ENCODE assay signal across 23 mouse cellular contexts in genomic region chr9:56791696-56792261, GRCm38 (mm10). TPM values are rescaled to one million over a fixed set of nuclear protein-coding genes. Genes with fewer than 3 reads are reported as not detected.
DNase-seq lines count a peak whose midpoint lies in the region; ATAC-seq and TF ChIP-seq lines count a peak whose summit lies in the region.
"Had no signal": no experiment of that assay in that cellular context is flagged by ENCODE, and none has a peak within 500 bp of the region (broad histone marks: within the 10 kb centered on the region; RNA-seq: fewer than 3 reads in every experiment).

No protein-coding gene starts in this region.

- ATAC-seq in hindbrain, postnatal 0 days: no peak
- ATAC-seq in hindbrain, embryonic 16.5 days: no peak
- peak; percentile 45; the same call in 1 of the 2 replicates for ATAC-seq in lung, embryonic 16.5 days (ENCODE audit: low read depth)
- ATAC-seq: forebrain, embryonic 16.5 days; midbrain, embryonic 15.5 days had no signal

- peaks cover 20% of the 10 kb centered on the region; the same call in 1 of the 2 replicates for H3K27me3 ChIP-seq in hindbrain, postnatal 0 days (ENCODE audit: insufficient read depth, low read length)
- no peaks in the 10 kb centered on the region; the same call in 1 of the 2 replicates for H3K27me3 ChIP-seq in hindbrain, embryonic 16.5 days (replicated peaks; ENCODE audit: control insufficient read depth, insufficient read depth, low read length)
- peaks cover 33% of the 10 kb centered on the region for H3K27me3 ChIP-seq in lung, embryonic 16.5 days (ENCODE audit: control insufficient read depth, insufficient read depth, low read depth, low read length)

- H3K9ac ChIP-seq in hindbrain, postnatal 0 days (replicated peaks; ENCODE audit: low read length): no peak overlapping the region
- no peak overlapping the region for H3K9ac ChIP-seq in hindbrain, embryonic 16.5 days (ENCODE audit: low read depth, low read length)
- H3K9ac ChIP-seq in lung, embryonic 16.5 days (ENCODE audit: low read length): no peak overlapping the region
- H3K9ac ChIP-seq: limb, embryonic 15.5 days; liver, embryonic 14.5 days; midbrain, embryonic 15.5 days had no signal

- no peak overlapping the region for H3K4me3 ChIP-seq in hindbrain, postnatal 0 days (ENCODE audit: low read length)
- no peak overlapping the region for H3K4me3 ChIP-seq in hindbrain, embryonic 16.5 days (ENCODE audit: low read length)
- no peak overlapping the region for H3K4me3 ChIP-seq in lung, embryonic 16.5 days (ENCODE audit: low read length)
- H3K4me3 ChIP-seq in lung, adult 2 months (replicated peaks; ENCODE audit: extremely low read depth, low read depth, low read length): no peak overlapping the region
- H3K4me3 ChIP-seq: limb, embryonic 15.5 days; midbrain, embryonic 15.5 days; myocyte had no signal

- TF ChIP-seq POLR2A in lung, adult 2 months (IDR thresholded peaks at IDR 0.05; ENCODE audit: borderline replicate concordance, extremely low read depth, low read depth, low read length): no peak

- no peak for TF ChIP-seq CTCF in hindbrain, postnatal 0 days (IDR thresholded peaks at IDR 0.05; ENCODE audit: low read depth)
- TF ChIP-seq CTCF in lung, adult 2 months (IDR thresholded peaks at IDR 0.05; ENCODE audit: insufficient read depth, low read length): no peak

- 47% methylated on average over 11 of the region's 11 CpGs for WGBS in hindbrain, postnatal 0 days
- 63% methylated on average over 11 of the region's 11 CpGs for WGBS in hindbrain, embryonic 16.5 days
- 52% methylated on average over 11 of the region's 11 CpGs for WGBS in lung, embryonic 16.5 days
- WGBS in lung, adult 2 months: 58% methylated on average over 11 of the region's 11 CpGs

- H3K27ac ChIP-seq in hindbrain, postnatal 0 days: no peak overlapping the region
- H3K27ac ChIP-seq in hindbrain, embryonic 16.5 days (ENCODE audit: low read depth, low read length): no peak overlapping the region
- H3K27ac ChIP-seq in lung, embryonic 16.5 days (ENCODE audit: low read length): no peak overlapping the region
- H3K27ac ChIP-seq: limb, embryonic 15.5 days; liver, embryonic 14.5 days; midbrain, embryonic 15.5 days had no signal

- no peaks in the 10 kb centered on the region for H3K36me3 ChIP-seq in hindbrain, postnatal 0 days (ENCODE audit: insufficient read depth, low read length)
- no peaks in the 10 kb centered on the region for H3K36me3 ChIP-seq in hindbrain, embryonic 16.5 days (ENCODE audit: control insufficient read depth, insufficient read depth, low read length)
- no peaks in the 10 kb centered on the region for H3K36me3 ChIP-seq in lung, embryonic 16.5 days (ENCODE audit: control insufficient read depth, insufficient read depth, low read length)
- H3K36me3 ChIP-seq: limb, embryonic 15.5 days; midbrain, embryonic 15.5 days had no signal

- DNase-seq in cerebellum, adult 9-11 months: peak; percentile 39
- no peak for DNase-seq in cerebellum, adult 9-10 months
- peak; percentile 33 for DNase-seq in hindbrain, postnatal 0 days (ENCODE audit: low spot score)
- DNase-seq in lung, adult 2 months: no peak
- DNase-seq in retina, embryonic 14.5 days (ENCODE audit: low spot score): peak; percentile 43
- DNase-seq: adrenal gland, postnatal 25 days; gastrocnemius, postnatal 10 days; kidney, adult 8-10 months; kidney, postnatal 14 days; layer of hippocampus, postnatal 36 days; thymus, adult 18-20 months; thymus, postnatal 36 days had no signal

- peaks cover 18% of the 10 kb centered on the region; the same call in 1 of the 2 replicates for H3K4me1 ChIP-seq in hindbrain, postnatal 0 days (ENCODE audit: insufficient read depth, low read length)
- H3K4me1 ChIP-seq in hindbrain, embryonic 16.5 days (ENCODE audit: control insufficient read depth, insufficient read depth, low read depth, low read length): peaks cover 20% of the 10 kb centered on the region
- peaks cover 8% of the 10 kb centered on the region for H3K4me1 ChIP-seq in lung, embryonic 16.5 days (replicated peaks; ENCODE audit: control insufficient read depth, insufficient read depth, low read length)
- H3K4me1 ChIP-seq in lung, adult 2 months (ENCODE audit: control insufficient read depth, insufficient read depth, low read length): no peaks in the 10 kb centered on the region

- H3K9me3 ChIP-seq in hindbrain, postnatal 0 days (ENCODE audit: low read length): no peaks in the 10 kb centered on the region
- no peaks in the 10 kb centered on the region for H3K9me3 ChIP-seq in hindbrain, embryonic 16.5 days (ENCODE audit: control insufficient read depth, low read length)
- H3K9me3 ChIP-seq in lung, embryonic 16.5 days (ENCODE audit: control insufficient read depth, low read length): no peaks in the 10 kb centered on the region
- H3K9me3 ChIP-seq: limb, embryonic 15.5 days; midbrain, embryonic 15.5 days had no signal

- H3K4me2 ChIP-seq in hindbrain, postnatal 0 days (ENCODE audit: low read depth, low read length): no peak overlapping the region
- H3K4me2 ChIP-seq in hindbrain, embryonic 16.5 days (ENCODE audit: low read length): no peak overlapping the region
- H3K4me2 ChIP-seq in lung, embryonic 16.5 days (ENCODE audit: low read depth, low read length): no peak overlapping the region
- H3K4me2 ChIP-seq: heart, embryonic 11.5 days; limb, embryonic 15.5 days; midbrain, embryonic 15.5 days had no signal

RNA-seq across cellular contexts. Expression of gene Lingo1, which starts 4.5 kb away (rescaled TPM):
- total RNA-seq in hindbrain, postnatal 0 days (2014; rRNA removed): 181 and 192 TPM in 2 replicates
- polyA plus RNA-seq in hindbrain, postnatal 0 days (2015; fragmentation: Nextera tagmentation; extraction: Ambion mirVana): 81.0 and 88.6 TPM in 2 replicates
- 79.4 and 80.7 TPM in 2 replicates for polyA plus RNA-seq in hindbrain, embryonic 16.5 days (2015; fragmentation: Nextera tagmentation; extraction: Ambion mirVana)
- polyA plus RNA-seq in lung, embryonic 16.5 days (2015; fragmentation: Nextera tagmentation; extraction: Ambion mirVana): 3.2 and 3.3 TPM in 2 replicates
- polyA plus RNA-seq in lung, adult 2 months (2012; rRNA removed): 4.4 and 6.8 TPM in 2 replicates
- total RNA-seq: granulocyte monocyte progenitor cell, adult 5-6 weeks; hematopoietic stem cell, adult 5-6 weeks; megakaryocyte-erythroid progenitor cell, adult 5-6 weeks had no signal

Comparison
In these comparisons a context has a peak if more than half of its experiments do, and no peak if none do; other contexts are left out.
1. DNase-seq: peak in cerebellum, adult 9-11 months (single experiment), hindbrain, postnatal 0 days (single experiment) and retina, embryonic 14.5 days (single experiment); none in cerebellum, adult 9-10 months (single experiment) and lung, adult 2 months (single experiment).
2. RNA of gene Lingo1, which starts 4.5 kb away (polyA plus RNA-seq): 81.0 to 88.6 TPM in hindbrain, postnatal 0 days and 79.4 to 80.7 TPM in hindbrain, embryonic 16.5 days; 4.4 to 6.8 TPM in lung, adult 2 months and 3.2 to 3.3 TPM in lung, embryonic 16.5 days; every median in the first group is over 10 times any median in the second.